Mouse (Mus musculus) heart, embryonic 16.5 days (tissue): ENCODE measurements around the gene Shld1. TPM values are rescaled to one million over a fixed set of nuclear protein-coding genes. Genes with fewer than 3 reads are reported as not detected.

Experiments
- ATAC-seq: fragments of 200-750 bp; cut with Nextera tagmentation; replicated peaks from 2 replicates; pipeline ENCODE4 v1.8.0; 2017; ENCODE audit warnings: moderate number of reproducible peaks; ENCODE audit not compliant: insufficient read depth, low FRiP score; ENCODE audit errors: extremely low read depth
- H3K27ac ChIP-seq: fragments of 300-500 bp; sonication (generic); 2 replicates; pipeline ENCODE4 v1.5.1; 2014; ENCODE audit warnings: mild to moderate bottlenecking, low read length, control low read depth, moderate library complexity
- H3K27me3 ChIP-seq: fragments of 300-500 bp; sonication (generic); 2 replicates; pipeline ENCODE4 v1.6.1; 2014; ENCODE audit warnings: low read length, mixed read lengths; ENCODE audit not compliant: control insufficient read depth, insufficient read depth
- H3K36me3 ChIP-seq: fragments of 300-500 bp; sonication (generic); 2 replicates; pipeline ENCODE4 v1.6.1; 2014; ENCODE audit not compliant: control insufficient read depth, insufficient read depth
- H3K4me1 ChIP-seq: fragments of 300-500 bp; sonication (generic); 2 replicates; pipeline ENCODE4 v1.6.1; 2014; ENCODE audit warnings: low read length, mixed read lengths; ENCODE audit not compliant: control insufficient read depth, insufficient read depth
- H3K4me2 ChIP-seq: fragments of 300-500 bp; sonication (generic); 2 replicates; pipeline ENCODE4 v1.6.1; 2014; ENCODE audit warnings: low read depth, mild to moderate bottlenecking, control low read depth, low read length
- H3K4me3 ChIP-seq: fragments of 300-500 bp; sonication (generic); 2 replicates; pipeline ENCODE4 v1.5.1; 2014; ENCODE audit warnings: mild to moderate bottlenecking, control low read depth, low read length
- H3K9ac ChIP-seq: fragments of 300-500 bp; sonication (generic); 2 replicates; pipeline ENCODE4 v1.6.1; 2014; ENCODE audit warnings: low read length, control low read depth
- H3K9me3 ChIP-seq: fragments of 300-500 bp; sonication (generic); replicated peaks from 2 replicates; pipeline ENCODE4 v1.6.1; 2016; ENCODE audit warnings: low read length; ENCODE audit not compliant: control insufficient read depth
- WGBS: fragments of 180-500 bp; shearing (Covaris S2); extraction: QIAGEN DNeasy Blood & Tissue Kit; methylation state at CpG from one replicate; pipeline ENCODE4 v1.1.7; 2014; 5-methylcytosine and 5-hydroxymethylcytosine counted together
- polyA plus RNA-seq: library from polyadenylated mRNA; unstranded; fragments of >200 nt; fragmentation: Nextera tagmentation; extraction: Ambion mirVana; gene quantifications from 2 replicates; pipeline ENCODE4 v1.2.1, GENCODE M21; 2015

The Shld1 gene
- polyA plus RNA-seq, 1 experiment from 2014 or later, result 11.4 TPM

DNA sequence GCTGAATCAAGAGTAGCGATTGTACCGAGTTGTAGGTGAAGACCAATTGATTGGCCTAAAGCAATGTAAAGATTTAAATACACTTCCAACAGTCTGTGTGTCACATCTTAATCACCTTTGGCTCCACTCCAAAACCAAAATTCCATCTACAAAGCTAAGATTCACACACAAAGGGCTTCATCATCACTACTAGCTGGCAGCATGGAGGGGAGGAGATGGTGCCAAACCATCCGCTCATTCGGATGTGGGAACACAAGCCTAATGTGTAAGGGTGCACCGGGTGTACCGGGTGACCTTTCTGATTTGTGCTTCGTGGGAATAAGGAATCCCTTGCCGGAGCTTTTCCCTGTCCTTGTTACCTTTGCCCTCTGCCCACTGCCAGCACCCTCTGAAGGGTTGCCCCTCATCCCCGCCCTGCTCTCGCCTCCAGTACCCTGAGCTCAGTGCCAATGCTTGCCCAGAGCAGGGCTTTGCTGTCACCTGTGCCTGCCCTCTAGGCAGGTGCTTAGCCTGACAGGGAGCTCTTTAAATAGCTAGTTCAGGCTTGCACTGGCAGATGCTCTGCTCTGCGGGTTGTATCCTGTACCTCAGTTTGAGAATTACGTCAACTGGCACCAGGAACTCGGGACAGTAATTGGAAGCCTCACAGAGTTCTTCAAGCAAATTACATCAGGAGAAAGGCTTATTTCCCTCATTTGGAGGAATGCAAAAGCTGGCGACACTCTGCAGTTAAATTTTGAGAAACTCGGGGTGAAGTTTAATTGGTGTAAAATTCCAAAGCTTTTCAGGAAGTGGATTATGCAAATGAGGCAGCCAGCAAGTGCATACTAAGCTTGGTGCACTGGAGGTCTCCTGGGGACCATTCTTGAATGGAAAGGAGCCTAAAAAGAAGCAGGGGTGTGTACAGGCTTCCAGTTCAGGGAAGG is 64.7 kb downstream of the Shld1 start:
- no peaks in the 10 kb centered on the region for H3K27me3 ChIP-seq
- H3K9ac ChIP-seq, result no peak overlapping the region
- H3K27ac ChIP-seq, result no peak overlapping the region
- peaks cover 4% of the 10 kb centered on the region for H3K4me1 ChIP-seq
- no peaks in the 10 kb centered on the region; the same call in 1 of the 2 replicates for H3K36me3 ChIP-seq
- 71% methylated on average over 15 of the region's 15 CpGs for WGBS
- no peak for ATAC-seq
- H3K9me3 ChIP-seq, result no peaks in the 10 kb centered on the region
- H3K4me3 ChIP-seq, result no peak overlapping the region
- no peak overlapping the region for H3K4me2 ChIP-seq

DNA sequence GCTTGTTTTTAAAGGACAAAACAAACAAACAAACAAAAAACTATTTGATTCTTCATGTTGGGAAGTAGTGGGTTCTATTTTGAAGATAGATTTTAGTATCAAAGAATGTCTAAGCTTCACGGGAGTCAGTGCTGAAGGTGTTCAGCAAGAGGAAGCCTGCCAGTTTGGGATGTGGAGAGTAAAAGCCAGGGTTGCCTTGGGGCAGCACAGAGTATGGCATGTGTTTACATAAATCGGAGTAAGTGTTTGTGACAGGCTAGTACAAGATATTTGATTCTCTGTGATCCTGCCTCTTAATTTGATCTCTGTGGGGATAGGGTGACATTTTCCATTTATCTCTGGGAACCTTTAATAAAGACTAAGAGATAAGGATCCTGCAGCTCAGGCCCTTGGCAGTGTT is 65.7 kb downstream of the Shld1 start:
- no peak overlapping the region for H3K27ac ChIP-seq
- no peaks in the 10 kb centered on the region for H3K9me3 ChIP-seq
- no peaks in the 10 kb centered on the region for H3K27me3 ChIP-seq
- ATAC-seq, result no peak
- peaks cover 4% of the 10 kb centered on the region for H3K4me1 ChIP-seq
- no peak overlapping the region for H3K4me2 ChIP-seq
- H3K36me3 ChIP-seq, result no peaks in the 10 kb centered on the region; the same call in 1 of the 2 replicates
- no peak overlapping the region for H3K4me3 ChIP-seq
- WGBS, result 60% methylated on average over 2 of the region's 2 CpGs
- no peak overlapping the region for H3K9ac ChIP-seq

DNA sequence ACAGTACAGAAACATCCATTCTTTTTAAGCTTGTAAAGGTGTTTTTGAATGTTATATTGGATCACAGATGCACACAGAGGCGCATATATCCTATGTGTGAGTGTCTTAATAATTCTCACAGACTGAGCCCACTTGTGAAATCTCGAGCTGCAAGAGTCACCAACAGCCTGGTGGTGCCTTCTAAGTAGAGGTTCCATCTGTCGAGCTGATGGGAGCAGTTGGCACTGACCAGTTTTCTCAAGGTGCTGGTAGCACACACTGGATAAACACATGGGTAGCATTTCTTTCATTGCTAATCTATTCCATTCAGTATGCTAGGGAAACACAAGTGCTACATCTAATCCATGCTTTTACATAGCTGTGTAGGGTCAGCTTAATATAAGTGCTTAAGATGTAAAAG is 66.4 kb downstream of the Shld1 start:
- no peak overlapping the region for H3K4me2 ChIP-seq
- no peaks in the 10 kb centered on the region; the same call in 1 of the 2 replicates for H3K36me3 ChIP-seq
- no peak overlapping the region for H3K4me3 ChIP-seq
- H3K27me3 ChIP-seq, result no peaks in the 10 kb centered on the region
- peaks cover 4% of the 10 kb centered on the region for H3K4me1 ChIP-seq
- WGBS, result 75% methylated on average over 3 of the region's 3 CpGs
- no peaks in the 10 kb centered on the region for H3K9me3 ChIP-seq
- H3K27ac ChIP-seq, result no peak overlapping the region
- H3K9ac ChIP-seq, result no peak overlapping the region
- no peak for ATAC-seq

DNA sequence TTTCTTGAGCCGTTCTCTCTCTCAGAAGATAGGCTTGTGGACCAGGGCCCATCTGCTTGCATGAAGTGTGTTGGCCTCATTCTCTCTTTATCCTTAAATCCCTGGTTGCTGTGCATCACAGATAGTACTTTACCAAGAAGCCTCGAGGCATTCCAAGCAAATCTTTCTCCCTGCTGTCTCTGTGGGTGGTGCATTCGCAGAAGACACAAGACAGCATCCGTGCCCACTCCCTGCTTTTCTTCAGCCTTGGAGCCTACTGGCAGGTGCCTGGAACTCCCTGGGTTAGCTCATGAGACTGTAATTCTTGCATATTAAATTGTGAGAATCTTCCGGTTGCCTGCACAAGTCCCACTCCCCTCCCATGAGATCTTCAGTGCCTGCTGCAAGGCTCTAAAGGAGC is 71.2 kb downstream of the Shld1 start:
- no peak overlapping the region for H3K9ac ChIP-seq
- WGBS, result 64% methylated on average over 5 of the region's 5 CpGs
- ATAC-seq, result no peak

DNA sequence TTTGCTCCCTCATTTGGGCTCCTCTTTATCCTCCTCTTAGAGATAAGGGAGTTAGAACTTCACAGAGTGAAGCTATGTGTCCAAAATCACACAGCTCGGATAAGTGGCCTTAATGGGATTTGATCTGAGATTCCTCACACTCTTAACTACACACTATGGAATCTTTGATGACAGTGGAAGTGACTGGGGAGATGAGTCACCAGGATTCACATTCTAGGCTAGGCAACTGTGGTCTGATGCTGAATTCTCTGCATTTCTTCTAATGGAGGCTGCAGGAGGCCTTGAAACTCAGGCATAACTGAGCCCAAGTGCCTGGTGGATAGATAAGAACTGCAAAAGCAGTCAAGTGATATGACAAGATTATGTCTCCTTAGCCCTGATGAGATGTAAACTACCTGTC is 84.1 kb downstream of the Shld1 start:
- Histone ChIP-seq H3K4me2 (no peak overlapping the region), H3K4me3 (no peak overlapping the region), H3K36me3 (no peaks in the 10 kb centered on the region), H3K9ac (no peak overlapping the region), H3K27me3 (no peaks in the 10 kb centered on the region), H3K4me1 (no peaks in the 10 kb centered on the region), H3K27ac (no peak overlapping the region), H3K9me3 (no peaks in the 10 kb centered on the region)
- no peak for ATAC-seq
- WGBS, result 26% methylated on average over 1 of the region's 1 CpGs

More for the DNA sequence above, 71.2 kb downstream of the Shld1 start:
- H3K4me2 ChIP-seq, result no peak overlapping the region
- H3K4me3 ChIP-seq, result no peak overlapping the region
- no peaks in the 10 kb centered on the region for H3K9me3 ChIP-seq
- H3K27ac ChIP-seq, result no peak overlapping the region
- H3K27me3 ChIP-seq, result no peaks in the 10 kb centered on the region
- H3K4me1 ChIP-seq, result peaks cover 4% of the 10 kb centered on the region
- H3K36me3 ChIP-seq, result no peaks in the 10 kb centered on the region

DNA sequence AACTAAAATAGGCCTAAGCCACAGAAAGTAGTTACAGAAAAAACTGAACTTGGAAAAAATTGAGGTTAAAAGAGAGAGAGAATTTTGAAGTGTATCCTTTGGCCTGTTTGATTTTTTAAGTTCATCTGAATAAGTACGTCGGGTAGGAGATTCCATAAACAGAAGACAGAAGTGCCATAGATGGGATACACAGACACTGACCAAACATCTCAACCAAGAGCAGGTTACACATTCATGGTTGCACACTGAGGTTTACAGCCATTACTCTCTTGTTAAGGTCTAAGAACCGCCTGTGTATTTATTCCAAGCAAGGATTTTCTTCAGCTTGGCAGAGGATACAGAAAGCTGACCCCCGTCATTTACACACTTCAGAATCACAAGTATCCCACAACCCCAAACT is 94.2 kb downstream of the Shld1 start, which contains the start of gene Chgb:
Gene Chgb, plus strand, starts transcription at position 301 of the 400 bp plus-strand sequence.
- WGBS, result 16% methylated on average over 4 of the region's 4 CpGs

DNA sequence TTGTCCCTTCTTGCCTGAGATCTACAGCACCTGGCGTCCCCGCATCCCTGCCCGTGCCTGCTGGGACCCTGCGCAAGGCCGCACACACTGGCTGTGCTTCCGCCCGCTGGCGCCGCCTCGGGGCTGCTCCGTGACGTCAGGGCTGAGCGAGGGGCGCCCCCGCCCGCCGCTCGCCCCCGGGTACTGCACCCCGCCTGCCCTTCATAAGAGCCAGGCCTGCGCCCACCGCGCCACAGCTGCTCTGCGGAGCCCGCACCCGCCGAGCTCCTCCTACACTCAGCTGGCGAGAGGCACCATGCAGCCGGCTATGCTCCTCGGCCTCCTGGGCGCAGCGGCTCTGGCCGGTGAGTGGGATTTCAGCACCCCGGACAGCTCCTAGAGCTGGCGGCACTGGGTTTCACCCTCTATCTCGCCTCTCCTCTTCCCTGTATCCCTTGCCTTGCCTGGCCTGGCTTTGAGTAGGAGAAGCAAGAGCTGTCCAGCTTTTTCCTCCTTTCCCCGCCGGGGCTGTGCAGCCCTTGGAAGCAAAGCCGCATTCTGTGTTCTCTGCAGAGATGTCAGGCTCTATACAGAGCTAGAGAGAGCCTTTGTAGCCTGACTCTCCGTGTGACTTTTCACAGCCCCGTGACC is 94.8 kb downstream of the Shld1 start:
- Histone ChIP-seq H3K9me3 (no peaks in the 10 kb centered on the region), H3K27me3 (peaks cover 7% of the 10 kb centered on the region), H3K27ac (no peak overlapping the region), H3K36me3 (no peaks in the 10 kb centered on the region), H3K9ac (no peak overlapping the region), H3K4me1 (peaks cover 5% of the 10 kb centered on the region), H3K4me2 (peak overlapping the region; percentile 82), H3K4me3 (peak overlapping the region; percentile 48)
- peak; percentile 99 for ATAC-seq
- under 1% methylated on average over 41 of the region's 41 CpGs for WGBS

More for the DNA sequence above, 94.2 kb downstream of the Shld1 start, which contains the start of gene Chgb:
- H3K27me3 ChIP-seq, result peaks cover 7% of the 10 kb centered on the region
- H3K36me3 ChIP-seq, result no peaks in the 10 kb centered on the region
- H3K4me3 ChIP-seq, result peak within 1 kb of the TSS; percentile 48
- no peak within 1 kb of the TSS for H3K27ac ChIP-seq
- peak within 1 kb of the TSS; percentile 82 for H3K4me2 ChIP-seq
- H3K9me3 ChIP-seq, result no peaks in the 10 kb centered on the region
- no peak for ATAC-seq
- no peak within 1 kb of the TSS for H3K9ac ChIP-seq
- peaks cover 5% of the 10 kb centered on the region for H3K4me1 ChIP-seq

DNA sequence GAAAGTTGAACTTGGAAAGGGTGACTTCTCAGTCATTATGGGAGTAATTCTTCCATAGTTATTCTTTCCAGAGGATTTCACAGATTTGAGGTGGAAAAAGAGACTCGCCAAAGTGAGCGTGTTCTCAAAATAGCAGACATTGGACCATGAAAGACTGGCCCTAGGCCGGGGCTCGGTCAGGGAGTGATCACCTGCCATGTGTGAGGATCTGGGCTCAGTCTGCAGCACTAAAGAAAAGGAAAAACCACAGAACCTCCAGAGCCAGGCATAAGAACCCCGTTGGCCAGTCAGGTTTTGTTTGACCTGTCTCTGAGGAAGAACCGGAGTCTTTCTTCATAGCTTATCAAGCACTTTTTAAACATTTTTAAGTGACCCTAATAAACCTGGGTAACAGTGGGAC is 97.3 kb downstream of the Shld1 start:
- no peak for ATAC-seq
- Histone ChIP-seq H3K4me2 (no peak overlapping the region), H3K27me3 (peaks cover 7% of the 10 kb centered on the region), H3K4me1 (peaks cover 5% of the 10 kb centered on the region), H3K9me3 (no peaks in the 10 kb centered on the region), H3K36me3 (no peaks in the 10 kb centered on the region), H3K9ac (no peak overlapping the region), H3K27ac (no peak overlapping the region), H3K4me3 (no peak overlapping the region)
- 73% methylated on average over 6 of the region's 6 CpGs for WGBS
